Mouse (Mus musculus): ENCODE data around the gene Zyg11a. TPM values are rescaled to one million over a fixed set of nuclear protein-coding genes. Genes with fewer than 3 reads are reported as not detected.
"Not testable (repeated sequence)": the region's sequence is repeated elsewhere in the genome, so short reads cannot be mapped to it uniquely, and the experiment has no call there.

The Zyg11a gene
- total RNA-seq, 2 experiments from 2014 or later = not detected

DNA sequence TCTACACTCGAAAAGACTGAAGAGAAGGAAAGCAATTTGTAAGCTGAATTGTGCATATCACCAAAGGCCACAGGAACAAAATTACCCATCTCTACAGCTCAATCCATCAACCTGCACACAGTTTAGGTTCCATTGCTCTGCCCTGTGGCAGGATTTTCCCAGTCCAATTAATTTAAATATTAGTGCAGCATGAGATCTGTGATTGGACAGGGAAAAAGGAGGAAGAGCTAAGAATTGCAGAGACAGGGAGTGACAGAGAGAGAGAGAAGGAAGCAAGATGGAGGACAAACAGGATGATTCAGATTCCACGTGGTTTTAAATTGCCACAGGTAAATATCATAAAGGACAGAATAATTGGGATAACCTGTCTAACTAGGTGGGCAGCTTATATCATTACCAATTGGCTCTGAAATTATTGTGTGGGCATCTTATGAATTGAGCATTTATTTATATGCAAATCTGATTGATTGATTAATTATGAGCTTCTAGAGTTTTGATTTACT, 25.0 kb downstream of the Zyg11a start:
- TF ChIP-seq CTCF (conservative IDR thresholded peaks at IDR 0.05) = no peak
- H3K27ac ChIP-seq = no peak overlapping the region
- DNase-seq (ENCODE audit: low spot score in 2 of 2) = no peak
- no peak overlapping the region for H3K4me3 ChIP-seq

DNA sequence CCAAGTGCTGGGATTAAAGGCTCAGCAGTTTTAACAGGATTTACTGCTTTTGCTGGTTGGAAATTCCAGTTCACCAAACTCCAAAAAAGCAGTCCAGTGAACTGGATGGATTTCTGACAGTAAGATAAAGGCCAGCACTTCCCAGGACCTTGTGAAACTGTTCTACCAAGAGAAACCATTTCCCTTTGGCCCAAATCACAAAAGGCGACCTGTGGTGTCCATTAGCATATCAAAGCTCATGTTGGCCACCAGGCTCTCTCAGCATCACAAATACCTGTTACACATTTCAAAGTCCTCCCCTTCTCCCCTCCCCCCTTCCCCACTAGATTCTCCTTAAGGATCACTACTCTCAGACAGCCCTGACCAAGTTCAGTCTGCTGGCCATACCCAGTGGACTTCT, 35.6 kb downstream of the Zyg11a start:
- no peak for DNase-seq (ENCODE audit: low spot score in 2 of 2)
- Histone ChIP-seq H3K27ac (no peak overlapping the region), H3K4me3 (no peak overlapping the region)
- TF ChIP-seq CTCF (conservative IDR thresholded peaks at IDR 0.05) = no peak

DNA sequence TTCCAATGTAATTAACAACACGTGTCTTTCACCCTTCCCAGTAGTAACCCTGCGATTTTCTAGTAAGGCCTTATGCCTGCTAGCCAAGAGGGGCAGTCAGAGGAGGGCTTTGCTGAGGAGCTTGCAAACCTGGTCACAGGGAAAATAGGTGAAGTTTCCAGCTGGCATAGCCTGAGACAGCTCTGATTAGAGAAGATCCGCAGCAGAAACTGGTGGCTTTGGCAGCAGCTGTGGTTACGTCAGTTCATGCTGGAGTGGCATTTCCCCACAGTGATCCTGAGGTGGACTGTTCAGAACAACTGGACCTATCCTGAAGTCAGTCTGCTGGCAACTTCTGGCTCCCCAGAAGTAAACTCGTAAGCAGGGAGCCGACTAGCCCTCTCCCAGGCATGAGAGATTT, 49.8 kb downstream of the Zyg11a start:
- Histone ChIP-seq H3K4me3 (no peak overlapping the region), H3K27ac (no peak overlapping the region)
- no peak for DNase-seq (ENCODE audit: low spot score in 2 of 2)
- no peak for TF ChIP-seq CTCF (conservative IDR thresholded peaks at IDR 0.05)

DNA sequence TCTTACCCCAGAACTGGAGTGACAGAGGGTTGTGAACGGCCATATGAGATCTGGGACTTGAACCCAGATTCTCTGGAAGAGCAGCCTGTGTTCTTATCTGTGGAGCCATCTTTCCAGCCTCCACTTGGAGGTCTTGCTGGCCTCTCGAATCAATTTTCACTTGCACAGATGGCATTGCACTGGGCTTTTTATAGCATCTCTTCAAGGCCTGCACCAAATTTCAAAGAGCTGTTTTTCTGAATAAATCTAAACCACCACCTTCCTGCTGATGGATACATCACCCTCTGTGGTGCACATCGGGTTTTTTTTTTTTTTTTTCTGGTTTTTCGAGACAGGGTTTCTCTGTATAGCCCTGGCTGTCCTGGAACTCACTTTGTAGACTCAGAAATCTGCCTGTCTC, 51.0 kb downstream of the Zyg11a start:
- TF ChIP-seq CTCF (conservative IDR thresholded peaks at IDR 0.05) = no peak
- DNase-seq (ENCODE audit: low spot score in 2 of 2) = no peak
- Histone ChIP-seq H3K4me3 (no peak overlapping the region), H3K27ac (no peak overlapping the region)

DNA sequence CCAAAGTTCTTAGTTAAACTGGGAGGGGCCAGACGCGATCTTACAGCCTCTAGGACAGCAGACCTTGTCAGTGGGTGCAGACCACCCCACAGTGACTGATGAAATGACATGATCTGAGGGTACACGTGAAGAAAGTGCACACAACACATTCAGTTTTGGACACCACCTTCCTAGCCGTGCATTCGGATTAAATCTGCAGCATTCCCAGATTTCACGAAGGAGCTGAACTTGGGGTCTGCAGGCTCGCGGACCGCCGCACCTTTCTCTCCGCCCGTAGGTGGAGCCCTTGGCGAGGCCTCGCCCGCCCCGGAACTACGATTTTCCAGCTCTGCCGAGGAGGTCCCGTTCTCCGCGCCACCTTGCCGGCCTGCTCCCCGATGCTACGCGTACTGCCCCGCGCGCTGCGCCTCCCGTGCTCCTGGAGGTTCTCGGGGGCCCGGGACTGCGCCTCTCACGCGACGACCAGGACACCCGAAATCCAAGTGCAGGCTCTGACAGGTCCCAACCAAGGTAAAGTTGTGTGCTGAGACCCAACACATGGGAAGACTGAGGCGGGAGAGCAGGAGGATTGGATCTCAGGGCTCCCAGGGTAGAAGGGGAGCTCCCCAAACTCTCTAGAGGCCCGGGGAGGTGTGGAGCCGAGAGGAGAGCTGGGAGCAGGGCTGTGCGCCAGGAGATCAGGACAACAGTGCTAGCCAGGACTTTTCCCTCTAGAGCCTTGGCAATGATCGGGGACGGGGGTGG, 52.5 kb downstream of the Zyg11a start, which contains the start of gene Echdc2:
Echdc2 (plus strand) TSS at position 286 of the 744 bp plus-strand sequence.
- peak in 1 of 2 experiments; percentile 15 for DNase-seq (ENCODE audit: low spot score in 2 of 2)
- TF ChIP-seq CTCF (conservative IDR thresholded peaks at IDR 0.05) = peak; percentile 57
- peak within 1 kb of the TSS; percentile 56 for H3K4me3 ChIP-seq
- H3K27ac ChIP-seq = no peak within 1 kb of the TSS; the same call in 1 of the 2 replicates

DNA sequence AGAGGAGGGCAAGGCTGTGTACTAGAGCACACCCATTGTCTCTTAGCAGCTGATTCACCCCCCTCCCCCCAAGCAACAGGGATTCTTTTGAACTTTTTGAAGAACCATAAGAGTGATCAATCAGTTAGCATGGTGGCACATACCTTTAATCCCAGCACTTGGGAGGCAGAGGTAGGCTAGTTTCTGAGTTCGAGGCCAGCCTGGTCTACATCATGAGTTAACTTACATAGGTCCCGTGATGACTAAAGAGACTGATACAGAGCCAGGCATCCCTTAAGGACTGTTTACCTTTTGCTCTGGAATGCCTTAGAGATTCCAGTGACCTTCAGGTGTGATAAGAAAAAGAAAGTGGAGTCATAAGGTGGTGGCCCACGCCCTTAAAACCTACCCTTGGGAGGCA, 54.6 kb downstream of the Zyg11a start:
- TF ChIP-seq CTCF (conservative IDR thresholded peaks at IDR 0.05) = no peak
- H3K27ac ChIP-seq = no peak overlapping the region
- DNase-seq (ENCODE audit: low spot score in 2 of 2) = no peak
- no peak overlapping the region for H3K4me3 ChIP-seq

DNA sequence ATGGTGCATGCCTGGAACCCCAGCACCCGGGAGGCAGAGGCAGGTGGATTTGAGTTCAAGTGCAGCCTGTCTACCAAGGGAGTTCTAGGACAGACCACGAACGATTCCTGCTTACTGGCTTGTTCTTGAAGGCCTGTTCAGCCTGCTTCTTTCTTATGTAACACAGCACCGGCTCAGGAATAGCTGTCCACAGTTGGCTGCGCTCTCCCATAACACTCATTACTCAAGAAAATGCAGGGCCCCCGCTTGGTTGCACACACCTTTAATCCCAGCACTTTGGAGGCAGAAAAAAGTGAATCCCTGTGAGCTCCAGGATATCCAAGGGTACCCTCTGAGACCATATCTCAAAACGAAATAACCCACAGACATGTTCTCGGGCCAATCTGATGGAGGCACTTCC, 55.9 kb downstream of the Zyg11a start:
- no peak for DNase-seq (ENCODE audit: low spot score in 2 of 2)
- Histone ChIP-seq H3K27ac (no peak overlapping the region), H3K4me3 (no peak overlapping the region)
- no peak for TF ChIP-seq CTCF (conservative IDR thresholded peaks at IDR 0.05)

DNA sequence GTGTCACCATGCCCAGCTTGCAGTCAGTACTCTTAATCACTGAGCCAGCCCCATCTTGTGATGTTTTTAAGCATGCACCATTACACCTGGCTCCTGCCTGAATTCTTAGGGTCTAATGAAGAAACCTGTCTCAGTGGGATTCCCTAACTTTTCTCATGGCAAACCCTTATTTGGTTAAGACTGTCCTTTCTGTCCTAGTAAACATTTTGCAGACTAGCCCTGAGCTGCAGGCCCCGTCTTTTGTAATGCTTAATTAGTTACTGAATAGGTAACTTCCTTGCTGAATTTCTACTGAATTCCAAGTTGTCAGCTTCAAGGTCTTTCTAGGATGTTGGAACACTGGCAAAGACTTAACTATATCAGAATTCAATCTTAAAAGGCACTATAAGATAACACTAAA, 62.7 kb downstream of the Zyg11a start:
- H3K4me3 ChIP-seq; DNase-seq (ENCODE audit: low spot score in 2 of 2); H3K27ac ChIP-seq: not testable (repeated sequence)

DNA sequence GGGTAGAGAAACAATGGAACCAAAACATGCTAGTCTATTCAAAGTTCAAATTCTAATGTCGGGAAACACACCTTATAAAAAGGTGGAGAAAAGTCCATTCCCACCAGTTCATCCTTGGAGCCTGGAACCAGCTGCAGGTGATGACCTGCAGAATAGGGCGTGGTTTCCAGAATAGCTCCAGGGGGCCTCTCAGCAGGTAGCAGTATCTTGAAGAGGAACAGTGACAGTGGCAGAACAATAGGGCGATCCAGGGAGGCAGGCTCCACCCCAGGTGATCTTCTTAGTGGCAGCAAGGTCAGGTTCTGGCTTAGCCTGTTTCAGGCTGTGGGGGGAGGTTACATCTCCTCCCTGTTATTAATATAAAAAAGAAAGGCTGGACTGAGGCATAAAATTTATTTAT, 72.3 kb downstream of the Zyg11a start:
- not testable (repeated sequence) for DNase-seq (ENCODE audit: low spot score in 2 of 2); H3K4me3 ChIP-seq; H3K27ac ChIP-seq

DNA sequence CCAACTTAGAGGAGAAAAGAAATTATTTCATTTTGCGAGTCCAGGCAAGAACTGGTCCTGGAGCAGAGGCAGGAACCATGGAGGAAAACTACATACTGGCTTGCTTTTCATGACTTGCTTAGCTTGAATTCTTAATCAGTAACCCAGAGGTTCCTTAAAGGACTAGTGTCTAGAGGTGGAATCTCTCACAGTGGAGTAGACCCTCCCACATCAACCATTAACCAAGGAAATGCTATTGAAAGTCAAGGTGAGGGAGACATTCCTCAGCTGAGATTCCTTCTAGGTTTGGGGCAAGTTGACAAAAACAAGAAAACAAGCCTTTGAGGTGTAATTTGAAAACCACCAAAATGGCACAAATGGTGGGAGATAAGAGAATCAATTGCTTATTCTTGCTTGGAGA, 73.0 kb downstream of the Zyg11a start, which contains the start of gene Scp2:
Scp2 (minus strand) TSS at position 119 of the 400 bp plus-strand sequence.
- TF ChIP-seq CTCF (conservative IDR thresholded peaks at IDR 0.05) = no peak
- Histone ChIP-seq H3K4me3 (no peak within 1 kb of the TSS), H3K27ac (no peak within 1 kb of the TSS)
- DNase-seq (ENCODE audit: low spot score in 2 of 2) = no peak

DNA sequence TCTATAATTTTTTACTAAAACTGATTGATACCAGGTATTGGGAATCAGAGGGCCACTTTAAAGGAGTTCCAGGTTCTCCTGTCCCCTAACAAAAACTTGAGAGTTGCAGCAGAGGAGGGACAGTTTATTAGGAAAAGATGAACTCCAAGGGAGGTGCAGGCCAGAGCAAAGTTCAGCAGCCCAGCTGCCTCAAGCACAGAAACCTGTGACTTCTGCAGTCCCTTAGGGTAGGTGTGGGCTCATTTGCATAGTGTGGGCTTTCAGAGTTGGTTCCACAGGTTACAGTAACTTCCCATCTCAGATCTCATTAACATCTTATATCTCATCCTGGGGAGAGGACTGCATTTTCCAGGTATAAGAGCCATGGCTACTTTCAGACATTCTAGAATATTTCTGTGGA, 74.1 kb downstream of the Zyg11a start:
- no peak for TF ChIP-seq CTCF (conservative IDR thresholded peaks at IDR 0.05)
- H3K27ac ChIP-seq = no peak overlapping the region
- no peak for DNase-seq (ENCODE audit: low spot score in 2 of 2)
- no peak overlapping the region for H3K4me3 ChIP-seq

DNA sequence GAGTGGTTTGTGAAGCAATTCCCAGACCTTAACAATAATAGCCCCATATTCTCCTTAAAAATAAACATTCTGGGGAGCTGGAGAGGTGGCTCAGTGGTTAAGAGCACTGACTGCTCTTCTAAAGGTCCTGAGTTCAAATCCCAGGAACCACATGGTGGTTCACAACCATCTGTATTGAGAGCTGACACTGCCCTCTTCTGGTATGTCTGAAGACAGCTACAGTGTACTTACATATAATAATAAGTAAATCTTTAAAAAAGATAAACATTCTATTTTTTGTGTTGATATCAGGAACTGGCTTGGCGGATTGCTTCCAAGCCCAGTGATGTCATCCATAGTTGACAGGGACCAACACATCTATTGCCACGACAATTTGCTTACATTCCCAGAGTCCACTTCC, 74.7 kb downstream of the Zyg11a start:
- H3K4me3 ChIP-seq; H3K27ac ChIP-seq; DNase-seq (ENCODE audit: low spot score in 2 of 2): not testable (repeated sequence)
- peak; percentile 57 for TF ChIP-seq CTCF (conservative IDR thresholded peaks at IDR 0.05)

DNA sequence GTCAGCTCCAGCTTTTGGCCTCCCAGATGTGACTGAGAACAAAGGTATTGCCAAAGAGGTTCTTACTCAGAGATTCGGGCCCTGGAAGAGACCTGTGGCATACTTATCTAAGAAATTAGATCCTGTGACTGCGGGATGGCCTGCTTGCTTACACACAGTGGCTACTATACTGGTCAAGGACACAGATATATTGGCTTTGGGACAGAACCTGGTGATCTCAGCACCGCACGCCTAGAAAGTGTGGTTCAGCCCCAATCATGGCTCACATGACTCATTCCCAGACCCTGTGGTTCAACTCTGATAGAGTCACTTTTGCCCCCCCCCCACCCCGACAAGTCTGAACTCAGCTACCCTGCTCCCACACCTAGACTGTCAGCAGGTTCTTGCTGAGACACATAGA, 80.9 kb downstream of the Zyg11a start:
- no peak for TF ChIP-seq CTCF (conservative IDR thresholded peaks at IDR 0.05)
- no peak for DNase-seq (ENCODE audit: low spot score in 2 of 2)
- no peak overlapping the region for H3K27ac ChIP-seq
- H3K4me3 ChIP-seq = no peak overlapping the region

Other genes with a start within 250 kb of the Zyg11a start
- not detected for gene Slc1a7, start 249.7 kb downstream of the Zyg11a start, total RNA-seq (2021)
- 10 to 100 TPM; 10.2 to 10.4 TPM for gene Podn, start 121.6 kb downstream of the Zyg11a start, total RNA-seq (2021)
- 10 to 100 TPM; 91.8 to 96.0 TPM for gene Scp2, start 73.0 kb downstream of the Zyg11a start, total RNA-seq (2021)
- 10 to 100 TPM; 20.2 to 21.1 TPM for gene Echdc2, start 52.6 kb downstream of the Zyg11a start, total RNA-seq (2021)
- 10 to 100 TPM; 96.1 to 99.5 TPM for gene Zyg11b, start 83.0 kb upstream of the Zyg11a start, total RNA-seq (2021)
- 10 to 100 TPM; 28.8 to 31.6 TPM for gene Coa7, start 110.1 kb upstream of the Zyg11a start, total RNA-seq (2021)
- gene Shisal2a, start 165.3 kb upstream of the Zyg11a start, total RNA-seq (2021) = not detected
- 1 to 10 TPM; 4.8 to 5.1 TPM for gene Gpx7, start 188.9 kb upstream of the Zyg11a start, total RNA-seq (2021)
- 10 to 100 TPM; 37.7 to 44.4 TPM for gene Tut4, start 241.4 kb upstream of the Zyg11a start, total RNA-seq (2021)